Mouse (Mus musculus): ENCODE measurements around the gene Cpox.

Gene Cpox

GRCm38 (mm10) chr16:58700816-58701424, 30.8 kb downstream of the Cpox start:
- DNase-seq (ENCODE audit: low read depth, low spot score): no peak

- no peak for DNase-seq (ENCODE audit: low read depth, low spot score)
These were observed 31.7 kb downstream of the Cpox start for GRCm38 (mm10) chr16:58701779-58702178.

GRCm38 (mm10) chr16:58702329-58702932, 32.3 kb downstream of the Cpox start:
- no peak for DNase-seq (ENCODE audit: low read depth, low spot score)

- DNase-seq (ENCODE audit: low read depth, low spot score): no peak
These were observed 33.5 kb downstream of the Cpox start for GRCm38 (mm10) chr16:58703382-58704124.

- no peak for DNase-seq (ENCODE audit: low read depth, low spot score)
These were observed 34.9 kb downstream of the Cpox start for GRCm38 (mm10) chr16:58704999-58705398.

GRCm38 (mm10) chr16:58707276-58707905, 37.3 kb downstream of the Cpox start:
- DNase-seq (ENCODE audit: low read depth, low spot score): no peak

- no peak for DNase-seq (ENCODE audit: low read depth, low spot score)
These were observed 38.7 kb downstream of the Cpox start for GRCm38 (mm10) chr16:58708601-58709475.

- DNase-seq (ENCODE audit: low read depth, low spot score): no peak
These were observed 39.4 kb downstream of the Cpox start for GRCm38 (mm10) chr16:58709536-58709935.

GRCm38 (mm10) chr16:58712221-58712620, 42.1 kb downstream of the Cpox start:
- DNase-seq (ENCODE audit: low read depth, low spot score): no peak

GRCm38 (mm10) chr16:58713128-58713527, 43.0 kb downstream of the Cpox start:
- DNase-seq (ENCODE audit: low read depth, low spot score): no peak

GRCm38 (mm10) chr16:58715018-58715417, 44.9 kb downstream of the Cpox start:
- no peak for DNase-seq (ENCODE audit: low read depth, low spot score)

GRCm38 (mm10) chr16:58718666-58719120, 48.6 kb downstream of the Cpox start, which contains the start of gene Gpr15:
Gene Gpr15, minus strand, starts transcription at chr16:58719070.
- no peak for DNase-seq (ENCODE audit: low read depth, low spot score)

GRCm38 (mm10) chr16:58722292-58722691, 52.2 kb downstream of the Cpox start:
- no peak for DNase-seq (ENCODE audit: low read depth, low spot score)

GRCm38 (mm10) chr16:58726680-58727476, 56.8 kb downstream of the Cpox start:
- DNase-seq (ENCODE audit: low read depth, low spot score): no peak

GRCm38 (mm10) chr16:58727477-58728131, 57.5 kb downstream of the Cpox start, which contains the start of gene Cldnd1:
Gene Cldnd1, plus strand, starts transcription at chr16:58727910.
- DNase-seq (ENCODE audit: low read depth, low spot score): peak; percentile 97

GRCm38 (mm10) chr16:58728176-58728671, 58.1 kb downstream of the Cpox start:
- DNase-seq (ENCODE audit: low read depth, low spot score): peak; percentile 28

- no peak for DNase-seq (ENCODE audit: low read depth, low spot score)
These were observed 68.1 kb downstream of the Cpox start for GRCm38 (mm10) chr16:58738205-58738604.

- no peak for DNase-seq (ENCODE audit: low read depth, low spot score)
These were observed 68.7 kb downstream of the Cpox start for GRCm38 (mm10) chr16:58738800-58739199.

- DNase-seq (ENCODE audit: low read depth, low spot score): no peak
These were observed 70.7 kb downstream of the Cpox start for GRCm38 (mm10) chr16:58740751-58741150.

- DNase-seq (ENCODE audit: low read depth, low spot score): no peak
These were observed 76.6 kb downstream of the Cpox start for GRCm38 (mm10) chr16:58746715-58747114.
